In the genomic region with DNA sequence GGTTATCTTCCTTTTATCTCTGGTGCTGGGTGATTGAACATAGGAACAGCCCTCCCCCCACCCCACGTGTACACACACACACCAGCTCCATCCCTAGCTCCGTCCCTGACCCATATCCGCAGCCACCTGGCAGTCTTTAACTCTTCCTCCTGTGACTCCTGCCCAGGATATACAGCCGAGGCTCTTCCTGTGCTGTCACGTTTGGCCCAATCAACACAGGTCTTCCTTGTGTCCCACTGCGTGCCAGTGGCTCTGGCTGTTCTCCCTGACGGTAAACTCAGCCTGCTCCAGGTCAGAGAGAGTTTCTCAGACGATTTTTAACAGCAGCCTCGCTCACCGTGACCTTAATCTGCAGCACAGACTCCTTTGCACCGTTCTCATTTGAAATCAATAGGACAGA, we compare ENCODE assay signal across 14 mouse cellular contexts.
A peak's percentile ranks its signal among the peaks of the same experiment; 100 is the strongest.
DNase-seq lines count a peak whose midpoint lies in the region; ATAC-seq lines count a peak whose summit lies in the region.
"Had no signal": no experiment of that assay in that cellular context is flagged by ENCODE, and none has a peak within 500 bp of the region (broad histone marks: within the 10 kb centered on the region; RNA-seq: fewer than 3 reads in every experiment).

No protein-coding gene starts in this region.

- peaks cover 64% of the 10 kb centered on the region for H3K4me1 ChIP-seq in forebrain, embryonic 13.5 days
- peaks cover 14% of the 10 kb centered on the region for H3K4me1 ChIP-seq in forebrain, embryonic 11.5 days (replicated peaks; ENCODE audit: control insufficient read depth, insufficient read depth, low read length)
- H3K4me1 ChIP-seq in midbrain, embryonic 11.5 days (ENCODE audit: control insufficient read depth, insufficient read depth, low read length), result peaks cover 25% of the 10 kb centered on the region

- no peaks in the 10 kb centered on the region for H3K27me3 ChIP-seq in forebrain, embryonic 13.5 days
- no peaks in the 10 kb centered on the region for H3K27me3 ChIP-seq in forebrain, embryonic 11.5 days (ENCODE audit: control insufficient read depth, insufficient read depth, low read length)
- H3K27me3 ChIP-seq in midbrain, embryonic 11.5 days (ENCODE audit: control insufficient read depth, insufficient read depth, low read length), result no peaks in the 10 kb centered on the region
- H3K27me3 ChIP-seq: embryonic facial prominence, embryonic 13.5 days; limb, embryonic 15.5 days had no signal

- H3K4me3 ChIP-seq in forebrain, embryonic 13.5 days, result no peak overlapping the region
- no peak overlapping the region for H3K4me3 ChIP-seq in forebrain, embryonic 11.5 days (ENCODE audit: low read depth, low read length)
- H3K4me3 ChIP-seq in midbrain, embryonic 11.5 days (ENCODE audit: low read depth, low read length), result no peak overlapping the region
- H3K4me3 ChIP-seq: embryonic facial prominence, embryonic 13.5 days; limb, embryonic 15.5 days had no signal

- H3K36me3 ChIP-seq in forebrain, embryonic 13.5 days (ENCODE audit: poor library complexity, severe bottlenecking), result no peaks in the 10 kb centered on the region
- H3K36me3 ChIP-seq in forebrain, embryonic 11.5 days (ENCODE audit: control insufficient read depth, insufficient read depth, low read length), result no peaks in the 10 kb centered on the region
- H3K36me3 ChIP-seq in midbrain, embryonic 11.5 days (ENCODE audit: control insufficient read depth, insufficient read depth, low read length), result no peaks in the 10 kb centered on the region
- H3K36me3 ChIP-seq: embryonic facial prominence, embryonic 13.5 days had no signal

- 0 out of 2 replicates have a peak overlapping the region, but pooled peaks have one; percentile 5 for H3K27ac ChIP-seq in forebrain, embryonic 13.5 days
- no peak overlapping the region for H3K27ac ChIP-seq in forebrain, embryonic 11.5 days (ENCODE audit: low read depth, low read length)
- no peak overlapping the region; the same call in 1 of the 2 replicates for H3K27ac ChIP-seq in midbrain, embryonic 11.5 days (ENCODE audit: low read depth, low read length)
- H3K27ac ChIP-seq: embryonic facial prominence, embryonic 13.5 days; limb, embryonic 15.5 days had no signal

- H3K9me3 ChIP-seq in forebrain, embryonic 13.5 days (replicated peaks), result no peaks in the 10 kb centered on the region
- H3K9me3 ChIP-seq in forebrain, embryonic 11.5 days (ENCODE audit: control insufficient read depth, low read length), result no peaks in the 10 kb centered on the region
- H3K9me3 ChIP-seq in midbrain, embryonic 11.5 days (ENCODE audit: control insufficient read depth, low read length), result no peaks in the 10 kb centered on the region
- H3K9me3 ChIP-seq: embryonic facial prominence, embryonic 13.5 days; limb, embryonic 15.5 days had no signal

- DNase-seq in forebrain, embryonic 11.5 days (ENCODE audit: low spot score), result no peak
- peak; percentile 33 for DNase-seq in kidney, postnatal 10 days
- no peak for DNase-seq in kidney, postnatal 36 days
- DNase-seq in cerebellum, postnatal 10 days, result peak; percentile 54 to 57
- DNase-seq in midbrain, embryonic 11.5 days (ENCODE audit: low spot score, missing footprints), result no peak
- no peak for DNase-seq in left cerebral cortex, postnatal 36 days (ENCODE audit: low spot score in 2 of 2)
- no peak for DNase-seq in testis, postnatal 14 days (ENCODE audit: low spot score)
- DNase-seq: right cerebral cortex, postnatal 25 days had no signal

- no peak for ATAC-seq in forebrain, embryonic 13.5 days
- no peak for ATAC-seq in forebrain, embryonic 11.5 days (replicated peaks; ENCODE audit: low FRiP score)
- ATAC-seq in midbrain, embryonic 11.5 days (ENCODE audit: low FRiP score), result peak; percentile 25; the same call in 1 of the 2 replicates
- ATAC-seq: activated CD4-positive, CD25-positive, alpha-beta regulatory T cell, adult 4 months; intestine, embryonic 16.5 days had no signal

- WGBS in forebrain, embryonic 13.5 days, result 46% methylated on average over 11 of the region's 11 CpGs
- WGBS in forebrain, embryonic 11.5 days, result 49% methylated on average over 11 of the region's 11 CpGs
- WGBS in midbrain, embryonic 11.5 days, result 46% methylated on average over 11 of the region's 11 CpGs

- peak overlapping the region; percentile 38; the same call in 1 of the 2 replicates for H3K9ac ChIP-seq in forebrain, embryonic 13.5 days
- H3K9ac ChIP-seq in forebrain, embryonic 11.5 days (ENCODE audit: low read length), result no peak overlapping the region
- peak overlapping the region; percentile 9 for H3K9ac ChIP-seq in midbrain, embryonic 11.5 days (ENCODE audit: low read length)
- H3K9ac ChIP-seq: embryonic facial prominence, embryonic 13.5 days; limb, embryonic 15.5 days had no signal

- intact Hi-C loops in left cerebral cortex, postnatal 36 days (cut with DNase I), result no loop called here

- no peak overlapping the region for H3K4me2 ChIP-seq in forebrain, embryonic 13.5 days
- H3K4me2 ChIP-seq in forebrain, embryonic 11.5 days (ENCODE audit: low read depth, low read length, severe bottlenecking), result no peak overlapping the region
- no peak overlapping the region for H3K4me2 ChIP-seq in midbrain, embryonic 11.5 days
- H3K4me2 ChIP-seq: embryonic facial prominence, embryonic 13.5 days; heart, embryonic 11.5 days; limb, embryonic 15.5 days had no signal

Comparison
In these comparisons a context has a peak if more than half of its experiments do, and no peak if none do; other contexts are left out.
1. DNase-seq: peak in kidney, postnatal 10 days (single experiment) and cerebellum, postnatal 10 days (2 of 2); none in forebrain, embryonic 11.5 days (single experiment), kidney, postnatal 36 days (0 of 2), midbrain, embryonic 11.5 days (single experiment), left cerebral cortex, postnatal 36 days (0 of 2) and testis, postnatal 14 days (single experiment).